Mouse (Mus musculus) right cerebral cortex, postnatal 14 days (tissue): Measurements from ENCODE around the gene Mettl16.
A peak's percentile ranks its signal among the peaks of the same experiment; 100 is the strongest.

Source experiments
- DNase-seq: peaks from one replicate; pipeline ENCODE4 v3.0.0; 2022

Mettl16 gene

GRCm38 (mm10) chr11:74850998-74851661, 80.5 kb downstream of the Mettl16 start:
- DNase-seq, result no peak

DNA sequence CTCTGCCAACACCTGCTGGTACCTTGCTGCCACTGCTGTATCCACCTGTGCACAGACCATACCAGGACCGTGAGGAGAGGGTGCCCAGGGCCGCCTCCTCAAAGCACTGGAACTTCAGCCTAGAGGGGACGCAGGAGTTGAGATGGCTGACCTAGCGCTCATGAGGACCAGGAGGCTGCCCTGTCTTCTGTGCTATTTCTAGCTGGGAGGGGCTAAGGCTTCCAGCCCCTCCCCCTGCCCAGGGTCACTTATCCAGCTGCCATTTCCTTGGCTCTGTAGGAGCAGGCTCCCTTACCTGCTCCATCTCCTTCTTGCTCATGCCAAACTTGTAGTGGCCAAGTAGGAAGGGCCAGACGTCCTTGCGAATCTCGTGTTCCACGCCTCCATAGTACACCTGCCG, 87.1 kb downstream of the Mettl16 start:
- no peak for DNase-seq

- DNase-seq, result no peak
Measured at GRCm38 (mm10) chr11:74862129-74862528, 91.5 kb downstream of the Mettl16 start.

DNA sequence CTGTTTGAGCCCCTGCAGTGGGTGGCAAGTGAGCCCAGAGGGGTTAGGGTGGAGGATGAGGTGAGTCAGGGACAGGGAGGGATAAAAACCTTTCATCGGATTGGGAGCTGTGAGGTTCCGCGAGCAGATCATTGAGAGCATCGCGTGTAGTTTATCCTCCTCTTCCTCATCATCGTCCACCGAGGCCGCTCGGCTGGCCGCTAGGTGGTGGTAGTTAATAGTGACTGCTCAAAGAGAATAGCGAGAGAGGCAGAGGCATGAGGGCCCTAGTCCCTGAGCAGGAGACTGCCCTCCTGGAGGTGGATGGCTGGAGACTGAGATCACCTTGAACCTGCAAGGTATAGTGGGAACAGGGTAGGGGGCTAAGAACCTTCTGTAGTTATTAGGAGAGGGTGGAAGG, 92.8 kb downstream of the Mettl16 start:
- no peak for DNase-seq

GRCm38 (mm10) chr11:74864421-74864820, 93.8 kb downstream of the Mettl16 start:
- no peak for DNase-seq

DNA sequence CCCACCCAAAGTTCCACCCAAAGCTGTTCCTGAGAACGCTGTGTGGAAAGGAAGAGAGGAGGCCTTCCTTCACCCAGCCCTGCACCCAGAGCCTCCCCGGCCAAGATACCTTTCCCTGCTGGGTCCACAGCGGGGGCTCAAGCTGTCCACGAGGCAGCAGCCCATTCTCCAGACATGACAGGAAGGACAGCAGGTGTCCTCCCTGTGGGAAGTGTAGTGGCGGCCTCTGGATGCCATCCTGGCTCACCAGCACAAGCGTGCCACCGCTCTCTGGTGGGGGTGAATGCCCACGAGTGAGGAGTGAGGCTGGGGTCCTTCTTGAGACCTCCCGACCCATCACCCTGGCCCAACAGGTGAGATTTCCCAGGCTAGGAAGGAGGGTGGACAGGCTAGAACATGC, 94.6 kb downstream of the Mettl16 start:
- no peak for DNase-seq

DNA sequence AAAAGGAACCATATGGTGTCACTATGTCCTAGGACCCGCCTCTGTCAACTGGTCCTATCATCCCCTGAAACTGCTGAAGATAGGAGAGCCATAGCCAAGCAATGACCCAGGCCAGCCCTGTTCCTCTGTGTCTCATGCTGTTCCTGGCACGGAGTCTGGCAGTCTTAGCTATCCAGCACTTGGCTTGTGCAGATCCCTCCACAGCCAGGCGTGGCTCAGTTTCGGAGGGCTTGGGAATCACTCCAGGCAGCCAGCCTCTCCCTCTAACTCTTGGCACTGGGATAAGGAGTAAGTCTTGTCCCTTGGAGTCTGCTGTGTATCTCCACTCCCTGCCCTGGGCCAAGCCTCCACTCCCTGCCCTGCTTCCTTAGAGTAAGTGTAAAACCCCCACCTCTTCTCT, 96.0 kb downstream of the Mettl16 start:
- no peak for DNase-seq

GRCm38 (mm10) chr11:74867181-74867580, 96.6 kb downstream of the Mettl16 start:
- DNase-seq, result no peak

DNA sequence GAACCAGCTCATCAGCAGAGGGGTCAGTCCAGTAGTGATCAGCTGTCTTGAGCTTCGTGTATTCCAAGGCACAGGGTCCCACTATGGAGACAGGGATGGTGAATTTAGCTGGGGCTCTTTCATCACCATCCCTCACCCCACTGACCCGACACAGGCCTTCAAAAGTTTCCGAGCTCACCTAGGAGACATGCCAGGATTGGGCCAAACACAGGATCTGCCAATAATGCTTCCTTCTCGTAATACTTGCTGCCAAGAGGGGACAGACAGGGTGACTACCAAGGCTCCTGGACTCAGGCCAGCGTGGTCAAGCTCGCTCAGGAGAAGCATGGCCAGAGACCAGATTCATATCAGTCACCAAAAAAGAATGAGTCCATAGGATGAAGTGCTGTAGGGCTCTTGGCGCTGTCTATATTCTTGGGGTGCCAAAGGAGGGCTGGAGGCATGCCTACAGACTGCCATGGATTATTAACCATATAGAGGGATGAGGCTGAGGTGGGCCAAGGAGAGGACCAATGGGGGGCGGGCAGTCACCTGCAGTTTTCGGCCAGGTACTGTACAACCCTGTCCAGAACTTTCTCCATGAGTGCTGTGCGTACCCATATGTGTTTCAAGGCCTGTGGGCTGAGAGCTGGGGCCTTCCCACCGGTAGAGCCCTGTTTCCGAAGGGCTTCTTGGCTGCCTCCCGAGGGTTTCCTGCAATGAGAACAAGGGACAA, 97.6 kb downstream of the Mettl16 start:
- DNase-seq, result no peak

GRCm38 (mm10) chr11:74869603-74870002, 99.0 kb downstream of the Mettl16 start:
- DNase-seq, result no peak

- no peak for DNase-seq
Measured at GRCm38 (mm10) chr11:74870544-74870943, 99.9 kb downstream of the Mettl16 start.

GRCm38 (mm10) chr11:74870991-74871622, 100.5 kb downstream of the Mettl16 start:
- DNase-seq, result peak; percentile 50

- no peak for DNase-seq
Measured at GRCm38 (mm10) chr11:74874630-74875029, 104.0 kb downstream of the Mettl16 start.

- peak; percentile 57 for DNase-seq
Measured at GRCm38 (mm10) chr11:74876801-74877200, 106.2 kb downstream of the Mettl16 start.
